Mouse (Mus musculus) frontal cortex, postnatal 36 days (tissue): ENCODE results near the gene Xrcc6.
A peak's percentile ranks its signal among the peaks of the same experiment; 100 is the strongest.

Experiments
- DNase-seq, 2 experiments: peaks; one replicate each; pipeline ENCODE4 v3.0.0; 2022; ENCODE audit warnings: low spot score in 2 of 2

Xrcc6 gene

GRCm38 (mm10) chr15:81987646-81988045 lies at the start of gene Xrcc6:
TSS of gene Xrcc6 (plus strand) at chr15:81987835.
- no peak for DNase-seq

GRCm38 (mm10) chr15:81938246-81938645 lies 49.4 kb upstream of the Xrcc6 start:
- no peak for DNase-seq

- DNase-seq, result no peak
Observed at GRCm38 (mm10) chr15:81939157-81939715, 48.4 kb upstream of the Xrcc6 start.

- no peak for DNase-seq
Observed at GRCm38 (mm10) chr15:81939774-81940173, 47.9 kb upstream of the Xrcc6 start.

- DNase-seq, result no peak
Observed at GRCm38 (mm10) chr15:81940219-81940618, 47.4 kb upstream of the Xrcc6 start.

- DNase-seq, result no peak
Observed at GRCm38 (mm10) chr15:81941010-81941409, 46.6 kb upstream of the Xrcc6 start.

GRCm38 (mm10) chr15:81943176-81943749 lies 44.4 kb upstream of the Xrcc6 start:
- DNase-seq, result no peak

- no peak for DNase-seq
Observed at GRCm38 (mm10) chr15:81949076-81949475, 38.6 kb upstream of the Xrcc6 start.

GRCm38 (mm10) chr15:81949476-81950131 lies 38.0 kb upstream of the Xrcc6 start:
- no peak for DNase-seq

GRCm38 (mm10) chr15:81950716-81951115 lies 36.9 kb upstream of the Xrcc6 start:
- DNase-seq, result no peak

GRCm38 (mm10) chr15:81951159-81951558 lies 36.5 kb upstream of the Xrcc6 start:
- DNase-seq, result no peak

- no peak for DNase-seq
Observed at GRCm38 (mm10) chr15:81952310-81952709, 35.3 kb upstream of the Xrcc6 start.

GRCm38 (mm10) chr15:81954151-81954583 lies 33.5 kb upstream of the Xrcc6 start:
- DNase-seq, result no peak

- DNase-seq, result no peak
Observed at GRCm38 (mm10) chr15:81954716-81955115, 32.9 kb upstream of the Xrcc6 start.

- DNase-seq, result no peak
Observed at GRCm38 (mm10) chr15:81955414-81955813, 32.2 kb upstream of the Xrcc6 start.

GRCm38 (mm10) chr15:81956457-81956856 lies 31.2 kb upstream of the Xrcc6 start:
- peak in 1 of 2 experiments; percentile 60 for DNase-seq

GRCm38 (mm10) chr15:81957598-81957997 lies 30.0 kb upstream of the Xrcc6 start:
- no peak for DNase-seq

GRCm38 (mm10) chr15:81958906-81959305 lies 28.7 kb upstream of the Xrcc6 start:
- DNase-seq, result no peak

GRCm38 (mm10) chr15:81960171-81961077 lies 27.2 kb upstream of the Xrcc6 start, which contains the start of gene Pmm1:
TSS of gene Pmm1 (minus strand) at chr15:81960930.
- peak; percentile 94 to 97 for DNase-seq

GRCm38 (mm10) chr15:81961078-81961451 lies 26.6 kb upstream of the Xrcc6 start:
- no peak for DNase-seq

GRCm38 (mm10) chr15:81964262-81964661 lies 23.4 kb upstream of the Xrcc6 start:
- no peak for DNase-seq

- DNase-seq, result no peak
Observed at GRCm38 (mm10) chr15:81964980-81965545, 22.6 kb upstream of the Xrcc6 start.
